Mouse (Mus musculus) bone marrow, adult 2 months (tissue): Measurements from ENCODE around the gene Arhgap21. TPM values are rescaled to one million over a fixed set of nuclear protein-coding genes. Genes with fewer than 3 reads are reported as not detected.

Source experiments
- H3K27ac ChIP-seq: fragments of 200-500 bp; 2 replicates; pipeline ENCODE4 v1.5.1; 2012; ENCODE audit warnings: low read depth, mild to moderate bottlenecking, control low read depth, inconsistent platforms, low read length; ENCODE audit not compliant: control insufficient read depth, poor library complexity, insufficient read depth
- H3K4me1 ChIP-seq: fragments of 200-500 bp; 2 replicates; pipeline ENCODE4 v1.6.1; 2011; ENCODE audit warnings: low read length; ENCODE audit not compliant: control insufficient read depth, insufficient read depth
- H3K4me3 ChIP-seq: fragments of 200-500 bp; replicated peaks from 2 replicates; pipeline ENCODE3; 2011; ENCODE audit warnings: mild to moderate bottlenecking, low read depth, low read length, control low read depth; ENCODE audit not compliant: control insufficient read depth
- CTCF ChIP-seq: fragments of 200-500 bp; IDR thresholded peaks from 2 replicates; pipeline ENCODE4 v1.5.1; 2011; ENCODE audit warnings: low read length, control low read depth; ENCODE audit not compliant: control insufficient read depth, insufficient read depth
- POLR2A ChIP-seq: fragments of 200-500 bp; IDR thresholded peaks from 2 replicates; pipeline ENCODE4 v1.6.1; 2011; ENCODE audit warnings: low read depth, mild to moderate bottlenecking, control low read depth, low read length, borderline replicate concordance; ENCODE audit not compliant: control insufficient read depth
- WGBS: fragments of 180-500 bp; shearing (Covaris S2); methylation state at CpG from one replicate; pipeline ENCODE4 v1.1.7; 2018; 5-methylcytosine and 5-hydroxymethylcytosine counted together
- polyA plus RNA-seq: library from polyadenylated mRNA; stranded (reverse); fragments of >200 nt; gene quantifications from 2 replicates; pipeline ENCODE4 v1.2.4, GENCODE M21; 2011; ENCODE audit warnings: low replicate concordance; ENCODE audit not compliant: missing spikeins, insufficient read depth, insufficient read length

Arhgap21 gene
- polyA plus RNA-seq, 1 experiment, result 22.6 TPM

DNA sequence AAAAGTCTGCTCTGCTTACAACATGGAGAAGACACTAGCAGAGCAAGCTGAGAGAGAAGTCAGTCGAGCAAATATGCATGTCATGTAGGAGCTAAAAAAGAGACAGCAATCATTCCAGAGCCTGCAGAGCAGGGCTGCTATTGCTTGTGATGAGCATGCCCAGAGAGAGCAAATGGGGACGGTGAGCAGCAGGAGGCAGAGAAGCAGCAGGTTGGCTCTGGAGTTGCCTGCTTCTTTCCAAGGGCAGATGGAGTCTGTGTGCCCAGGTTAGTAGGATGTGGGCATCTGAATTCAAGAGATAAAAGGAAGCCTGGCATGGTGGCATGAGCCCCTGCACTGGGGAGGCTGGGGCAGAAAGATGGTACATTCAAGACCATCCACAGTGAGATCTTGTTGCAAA, 6.4 kb downstream of the Arhgap21 start:
- WGBS, result 34% methylated on average over 2 of the region's 2 CpGs
- H3K4me3 ChIP-seq, result no peak overlapping the region
- H3K4me1 ChIP-seq, result peaks cover 4% of the 10 kb centered on the region; the same call in 1 of the 2 replicates
- TF ChIP-seq POLR2A, result no peak
- TF ChIP-seq CTCF, result no peak
- no peak overlapping the region for H3K27ac ChIP-seq

DNA sequence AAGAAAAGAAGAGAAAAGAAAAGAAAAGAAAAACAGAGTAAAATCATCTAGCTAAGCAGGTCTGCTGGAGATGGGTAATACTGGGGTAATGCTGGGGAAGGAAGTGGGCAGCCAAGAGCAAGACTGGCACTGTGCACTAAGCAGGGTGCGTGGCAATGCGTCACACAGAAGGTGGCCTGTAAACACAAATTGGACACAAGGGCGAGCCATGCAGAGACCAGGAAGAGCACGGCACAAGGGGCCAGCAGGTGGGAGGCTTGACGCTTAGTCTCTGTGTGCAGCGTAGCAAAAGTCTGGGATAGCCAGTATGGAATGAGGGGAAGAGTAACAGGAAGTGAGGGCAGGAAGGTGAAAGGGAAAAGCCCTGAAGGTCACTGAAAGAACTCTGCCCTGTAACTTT, 6.9 kb downstream of the Arhgap21 start:
- H3K4me1 ChIP-seq, result peaks cover 4% of the 10 kb centered on the region; the same call in 1 of the 2 replicates
- H3K4me3 ChIP-seq, result peak overlapping the region; percentile 1
- no peak overlapping the region for H3K27ac ChIP-seq
- 18% methylated on average over 6 of the region's 6 CpGs for WGBS
- no peak for TF ChIP-seq POLR2A
- no peak for TF ChIP-seq CTCF

DNA sequence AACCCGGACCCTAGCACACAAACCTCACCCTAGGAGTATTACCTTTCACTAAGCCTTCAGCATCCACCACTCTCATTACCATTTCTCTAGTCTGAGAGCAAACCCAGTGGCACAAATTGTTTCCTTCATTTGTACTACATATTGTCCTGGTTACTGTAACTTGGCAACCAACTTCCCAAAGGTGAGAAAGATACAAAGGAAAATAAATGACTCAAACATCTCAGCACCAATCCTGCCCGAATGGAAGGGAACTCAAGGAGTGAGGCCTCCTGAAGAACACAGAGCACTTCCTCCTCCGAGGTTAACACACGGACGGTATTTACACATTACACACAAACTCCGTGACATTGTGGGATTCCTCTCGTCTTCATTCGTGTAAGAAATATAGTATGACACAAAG, 7.4 kb downstream of the Arhgap21 start:
- TF ChIP-seq CTCF (no peak), POLR2A (no peak)
- 17% methylated on average over 8 of the region's 8 CpGs for WGBS
- Histone ChIP-seq H3K27ac (no peak overlapping the region), H3K4me3 (no peak overlapping the region), H3K4me1 (peaks cover 4% of the 10 kb centered on the region; the same call in 1 of the 2 replicates)

DNA sequence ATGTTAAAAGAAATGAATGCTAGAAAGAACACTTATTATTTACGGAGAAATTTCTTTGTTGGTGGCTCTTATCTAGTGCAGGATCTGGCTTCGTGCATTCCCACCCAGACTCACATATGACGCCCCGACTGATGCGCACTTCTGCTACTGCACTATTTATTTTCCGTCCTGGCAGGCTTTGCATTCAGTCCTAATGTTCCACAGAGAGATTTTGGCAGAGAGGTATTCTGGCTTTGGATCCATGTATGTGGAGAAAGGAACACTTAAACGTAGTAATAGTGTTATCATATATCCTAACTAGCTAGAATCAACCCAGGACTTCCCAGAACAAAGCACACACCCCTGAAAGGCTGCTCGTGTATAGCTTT, 8.0 kb downstream of the Arhgap21 start:
- no peak overlapping the region for H3K4me3 ChIP-seq
- H3K4me1 ChIP-seq, result peaks cover 4% of the 10 kb centered on the region; the same call in 1 of the 2 replicates
- WGBS, result 78% methylated on average over 8 of the region's 8 CpGs
- TF ChIP-seq POLR2A (no peak), CTCF (no peak)
- H3K27ac ChIP-seq, result no peak overlapping the region

DNA sequence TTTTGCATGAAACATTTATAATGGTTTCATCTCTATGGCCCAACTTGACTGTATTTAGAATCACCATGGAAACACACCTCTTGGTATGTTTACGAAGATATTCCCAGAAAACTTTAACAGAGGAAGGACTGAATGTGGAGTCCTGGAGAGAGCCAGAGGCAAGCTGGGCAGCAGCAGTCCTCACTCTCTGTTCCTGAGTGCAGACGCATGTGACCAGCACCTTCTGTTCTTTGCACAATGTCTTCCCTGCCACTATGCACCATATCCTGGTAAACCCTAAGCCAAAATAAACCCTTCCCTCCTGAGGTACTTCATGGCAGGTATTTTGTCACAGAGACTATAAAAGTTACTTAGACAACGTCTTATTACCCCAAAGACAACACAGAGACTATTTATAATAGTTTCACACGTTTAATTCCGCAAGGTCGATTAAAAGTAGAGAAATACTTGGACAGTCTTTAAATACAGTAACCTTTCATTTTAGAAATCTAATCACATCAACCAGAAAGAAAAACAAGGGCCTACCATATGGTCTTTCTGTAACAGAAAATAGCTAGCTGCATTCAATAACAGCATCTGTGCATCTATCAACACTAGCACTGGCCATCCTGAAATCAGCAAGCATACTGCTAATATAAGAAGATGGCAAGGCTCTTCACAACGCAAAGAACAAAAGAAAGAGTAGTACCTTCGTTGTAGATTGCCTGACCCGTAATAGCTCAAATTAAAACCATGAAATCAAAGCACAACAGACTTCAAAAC, 8.6 kb downstream of the Arhgap21 start:
- TF ChIP-seq POLR2A, result no peak
- TF ChIP-seq CTCF, result no peak
- WGBS, result 87% methylated on average over 9 of the region's 9 CpGs
- Histone ChIP-seq H3K27ac (no peak overlapping the region), H3K4me1 (peaks cover 4% of the 10 kb centered on the region; the same call in 1 of the 2 replicates), H3K4me3 (no peak overlapping the region)

DNA sequence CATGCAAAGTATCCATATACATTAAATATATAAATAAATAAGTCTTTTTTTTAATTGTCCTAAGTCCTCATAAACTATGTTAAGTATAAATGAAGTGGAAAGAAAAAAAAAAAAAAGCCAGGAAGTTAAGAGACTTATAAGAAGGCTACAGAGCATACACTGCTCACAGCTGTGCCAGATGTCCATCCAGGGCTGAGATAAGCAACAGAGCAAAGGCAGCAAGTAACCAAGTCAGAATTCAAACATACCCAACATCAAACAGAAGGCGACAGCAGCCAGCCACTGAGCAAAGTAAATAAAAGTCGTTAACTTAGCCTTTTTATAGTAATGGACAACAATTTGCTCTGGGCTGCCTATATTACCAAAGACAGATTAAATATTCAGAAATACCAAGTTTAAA, 9.6 kb downstream of the Arhgap21 start:
- TF ChIP-seq CTCF (no peak), POLR2A (no peak)
- Histone ChIP-seq H3K4me1 (peaks cover 4% of the 10 kb centered on the region; the same call in 1 of the 2 replicates), H3K4me3 (no peak overlapping the region), H3K27ac (no peak overlapping the region)
- 52% methylated on average over 2 of the region's 2 CpGs for WGBS

DNA sequence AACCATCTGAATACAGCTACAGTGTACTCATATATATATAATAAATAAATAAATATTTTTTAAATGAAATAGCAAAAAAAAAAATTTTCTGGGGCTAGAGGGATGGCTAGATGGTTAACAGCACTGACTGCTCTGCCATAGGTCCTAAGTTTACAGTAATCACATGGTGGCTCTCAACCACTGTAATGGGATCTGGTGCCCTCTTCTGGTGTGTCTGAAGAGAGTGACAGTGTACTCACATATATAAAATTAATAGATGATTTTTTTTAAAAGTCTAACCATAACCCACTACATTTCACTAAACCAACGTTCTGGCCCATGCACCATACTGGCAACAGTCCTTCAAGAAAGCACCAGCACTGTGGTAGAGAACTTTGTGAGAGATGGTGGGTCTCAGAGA, 10.7 kb downstream of the Arhgap21 start:
- Histone ChIP-seq H3K4me3 (no peak overlapping the region), H3K27ac (no peak overlapping the region), H3K4me1 (peaks cover 4% of the 10 kb centered on the region; the same call in 1 of the 2 replicates)
- TF ChIP-seq CTCF, result no peak
- no peak for TF ChIP-seq POLR2A
- 79% methylated on average over 1 of the region's 1 CpGs for WGBS

DNA sequence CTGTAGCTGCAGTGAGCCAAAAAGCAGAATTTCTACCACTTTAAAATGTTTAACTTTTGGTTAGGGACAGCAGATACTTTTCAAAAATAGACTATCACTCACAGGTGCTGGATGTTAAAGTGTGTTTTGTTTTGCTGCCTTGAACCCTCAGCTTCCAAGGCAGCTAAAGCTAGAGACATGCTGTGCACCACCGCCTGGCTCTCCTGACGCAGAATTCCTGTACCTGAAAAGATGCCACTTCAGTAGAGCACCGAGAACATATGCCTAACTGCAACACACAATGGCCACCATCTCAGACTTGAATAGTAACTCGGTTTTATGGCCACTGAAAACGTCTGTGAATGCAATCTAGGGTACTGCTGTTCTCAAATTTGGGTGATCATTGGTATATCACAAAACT, 12.0 kb downstream of the Arhgap21 start:
- 84% methylated on average over 5 of the region's 5 CpGs for WGBS
- Histone ChIP-seq H3K4me1 (peaks cover under 1% of the 10 kb centered on the region; the same call in 1 of the 2 replicates), H3K27ac (no peak overlapping the region), H3K4me3 (no peak overlapping the region)
- no peak for TF ChIP-seq CTCF
- TF ChIP-seq POLR2A, result no peak
